Mouse (Mus musculus): ENCODE measurements at regions not wholly inside any gene's neighbourhood (a gene's known extent, or its start where the extent isn't known, plus 50 kb on each side); places are given as distances from the start of the nearest gene placed in this dataset.

GRCm38 (mm10) chr1:45575131-45575530 is 72.0 kb upstream of the Col5a2 start:
- no peak for DNase-seq

GRCm38 (mm10) chr1:45580466-45580865 is 77.4 kb upstream of the Col5a2 start:
- DNase-seq: no peak

GRCm38 (mm10) chr1:45587351-45588025 is 84.4 kb upstream of the Col5a2 start:
- no peak for DNase-seq

- no peak for DNase-seq
These were observed 94.2 kb upstream of the Col5a2 start for GRCm38 (mm10) chr1:45597316-45597715.

GRCm38 (mm10) chr1:45599421-45599820 is 96.3 kb upstream of the Col5a2 start:
- DNase-seq: no peak

GRCm38 (mm10) chr1:45600011-45600410 is 96.9 kb upstream of the Col5a2 start:
- DNase-seq: no peak

- DNase-seq: no peak
These were observed 102.5 kb upstream of the Col5a2 start for GRCm38 (mm10) chr1:45605571-45605970.

- DNase-seq: no peak
These were observed 105.2 kb upstream of the Col5a2 start for GRCm38 (mm10) chr1:45608316-45608715.

- no peak for DNase-seq
These were observed 115.9 kb upstream of the Col5a2 start for GRCm38 (mm10) chr1:45619008-45619407.

GRCm38 (mm10) chr1:45625921-45626320 is 122.8 kb upstream of the Col5a2 start:
- no peak for DNase-seq

- no peak for DNase-seq
These were observed 123.7 kb upstream of the Col5a2 start for GRCm38 (mm10) chr1:45626733-45627132.

- peak; percentile 20 for DNase-seq
These were observed 124.8 kb upstream of the Col5a2 start for GRCm38 (mm10) chr1:45627840-45628239.

- DNase-seq: no peak
These were observed 144.2 kb upstream of the Col5a2 start for GRCm38 (mm10) chr1:45647301-45647700.

GRCm38 (mm10) chr1:45653248-45653647 is 141.7 kb upstream of the Wdr75 start:
- no peak for DNase-seq

GRCm38 (mm10) chr1:45663882-45664520 is 131.0 kb upstream of the Wdr75 start:
- no peak for DNase-seq

GRCm38 (mm10) chr1:45672443-45673156 is 122.4 kb upstream of the Wdr75 start:
- DNase-seq: peak; percentile 61

- no peak for DNase-seq
These were observed 119.1 kb upstream of the Wdr75 start for GRCm38 (mm10) chr1:45675771-45676439.

GRCm38 (mm10) chr1:45679964-45680709 is 114.8 kb upstream of the Wdr75 start:
- DNase-seq: no peak

- DNase-seq: no peak
These were observed 94.1 kb upstream of the Wdr75 start for GRCm38 (mm10) chr1:45700893-45701292.

GRCm38 (mm10) chr1:45701516-45701915 is 93.5 kb upstream of the Wdr75 start:
- DNase-seq: no peak

- no peak for DNase-seq
These were observed 71.6 kb upstream of the Wdr75 start for GRCm38 (mm10) chr1:45723369-45723768.

- no peak for DNase-seq
These were observed 62.0 kb upstream of the Wdr75 start for GRCm38 (mm10) chr1:45732958-45733357.
